Mouse (Mus musculus): ENCODE measurements around the gene Aif1. TPM values are rescaled to one million over a fixed set of nuclear protein-coding genes. Genes with fewer than 3 reads are reported as not detected.
A peak's percentile ranks its signal among the peaks of the same experiment; 100 is the strongest.

The Aif1 gene
- polyA plus RNA-seq, 1 experiment from 2014 or later: 6.1 TPM

DNA sequence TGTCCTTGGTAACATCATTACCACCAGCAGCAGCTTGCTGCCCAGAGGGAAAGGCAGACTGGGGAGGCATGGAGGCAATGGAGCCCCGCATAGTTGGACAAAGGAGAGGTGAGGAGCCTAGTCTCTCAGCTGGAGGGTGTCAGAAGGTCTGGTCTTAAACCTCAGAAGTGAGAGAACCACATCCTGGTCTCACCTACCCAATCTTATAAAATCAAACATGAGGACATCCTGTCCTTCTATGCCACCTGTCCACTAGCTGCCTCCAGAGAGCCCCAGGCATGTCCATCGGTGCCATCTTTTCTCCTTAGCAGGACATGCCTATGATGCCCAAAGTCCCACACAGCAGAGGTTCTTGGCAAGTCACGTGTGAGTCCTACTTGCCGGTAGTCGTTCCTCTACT, 4.2 kb upstream of the Aif1 start:
- Histone ChIP-seq H3K27me3 (ENCODE audit: control insufficient read depth, insufficient read depth, low read length) (no peaks in the 10 kb centered on the region), H3K4me2 (ENCODE audit: low read depth, low read length) (no peak overlapping the region), H3K36me3 (replicated peaks; ENCODE audit: control insufficient read depth, insufficient read depth, low read depth, low read length) (no peaks in the 10 kb centered on the region), H3K9me3 (replicated peaks; ENCODE audit: control insufficient read depth, low read length) (no peaks in the 10 kb centered on the region), H3K9ac (replicated peaks; ENCODE audit: low read length) (no peak overlapping the region), H3K4me3 (ENCODE audit: low read depth, low read length) (no peak overlapping the region), H3K4me1 (ENCODE audit: control insufficient read depth, insufficient read depth, low read length) (no peaks in the 10 kb centered on the region), H3K27ac (replicated peaks; ENCODE audit: low read depth, low read length) (no peak overlapping the region)
- ATAC-seq (replicated peaks; ENCODE audit: insufficient number of reproducible peaks, low FRiP score, low TSS enrichment, low read depth) (no peak), DNase-seq (ENCODE audit: low spot score) (no peak)
- 87% methylated on average over 5 of the region's 5 CpGs for WGBS

DNA sequence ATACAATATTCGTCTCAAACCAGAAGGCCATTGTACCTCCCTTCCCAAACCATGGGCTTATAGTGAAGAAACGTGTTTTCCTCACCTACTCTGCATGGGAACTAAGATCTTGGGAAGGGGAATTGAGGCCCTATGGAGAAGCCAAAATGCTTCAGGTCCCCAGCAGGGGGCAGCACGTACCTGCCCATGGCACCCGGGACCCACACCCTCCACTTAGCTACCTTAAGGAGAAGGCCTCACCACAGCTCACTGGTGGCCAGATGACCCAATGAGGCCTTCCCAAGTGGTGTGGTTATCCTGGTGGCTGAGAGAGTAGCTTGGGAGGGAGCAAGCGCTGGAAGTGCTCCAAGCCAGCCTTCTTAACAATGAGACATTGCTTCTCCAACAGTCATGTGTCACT, 2.7 kb upstream of the Aif1 start:
- no peak overlapping the region for H3K4me2 ChIP-seq (ENCODE audit: low read depth, low read length)
- no peaks in the 10 kb centered on the region for H3K27me3 ChIP-seq (ENCODE audit: control insufficient read depth, insufficient read depth, low read length)
- no peak overlapping the region for H3K27ac ChIP-seq (replicated peaks; ENCODE audit: low read depth, low read length)
- no peak overlapping the region for H3K4me3 ChIP-seq (ENCODE audit: low read depth, low read length)
- H3K36me3 ChIP-seq (replicated peaks; ENCODE audit: control insufficient read depth, insufficient read depth, low read depth, low read length): no peaks in the 10 kb centered on the region
- H3K9me3 ChIP-seq (replicated peaks; ENCODE audit: control insufficient read depth, low read length): no peaks in the 10 kb centered on the region
- peak; percentile 79 for DNase-seq (ENCODE audit: low spot score)
- 11% methylated on average over 5 of the region's 5 CpGs for WGBS
- H3K4me1 ChIP-seq (ENCODE audit: control insufficient read depth, insufficient read depth, low read length): no peaks in the 10 kb centered on the region
- peak; percentile 76 for ATAC-seq (replicated peaks; ENCODE audit: insufficient number of reproducible peaks, low FRiP score, low TSS enrichment, low read depth)
- no peak overlapping the region for H3K9ac ChIP-seq (replicated peaks; ENCODE audit: low read length)

DNA sequence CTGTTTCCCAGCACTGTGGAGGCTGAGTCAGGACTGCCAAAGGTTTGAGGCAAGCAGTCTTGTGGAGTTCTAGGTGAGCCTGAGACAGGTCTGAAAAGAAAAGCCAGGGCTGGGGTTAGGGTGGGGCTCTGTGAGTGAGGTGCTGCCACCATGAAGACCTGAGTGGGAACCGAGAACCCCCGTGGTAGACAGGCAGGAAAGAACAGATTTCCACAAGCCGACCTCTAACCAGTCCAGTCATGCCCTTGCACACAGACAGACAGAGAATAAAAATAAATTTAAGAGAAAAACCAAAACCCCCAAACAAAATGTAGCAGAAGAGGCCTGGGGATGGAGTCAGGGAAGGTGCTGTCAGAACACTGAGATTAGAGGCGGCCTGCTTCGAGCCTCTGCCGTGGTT, 486 bp downstream of the Aif1 start:
- no peak for DNase-seq (ENCODE audit: low spot score)
- no peaks in the 10 kb centered on the region for H3K36me3 ChIP-seq (replicated peaks; ENCODE audit: control insufficient read depth, insufficient read depth, low read depth, low read length)
- H3K9ac ChIP-seq (replicated peaks; ENCODE audit: low read length): no peak overlapping the region
- H3K27me3 ChIP-seq (ENCODE audit: control insufficient read depth, insufficient read depth, low read length): no peaks in the 10 kb centered on the region
- no peaks in the 10 kb centered on the region for H3K4me1 ChIP-seq (ENCODE audit: control insufficient read depth, insufficient read depth, low read length)
- ATAC-seq (replicated peaks; ENCODE audit: insufficient number of reproducible peaks, low FRiP score, low TSS enrichment, low read depth): no peak
- H3K9me3 ChIP-seq (replicated peaks; ENCODE audit: control insufficient read depth, low read length): no peaks in the 10 kb centered on the region
- no peak overlapping the region for H3K4me3 ChIP-seq (ENCODE audit: low read depth, low read length)
- no peak overlapping the region for H3K27ac ChIP-seq (replicated peaks; ENCODE audit: low read depth, low read length)
- 77% methylated on average over 6 of the region's 6 CpGs for WGBS
- no peak overlapping the region for H3K4me2 ChIP-seq (ENCODE audit: low read depth, low read length)

DNA sequence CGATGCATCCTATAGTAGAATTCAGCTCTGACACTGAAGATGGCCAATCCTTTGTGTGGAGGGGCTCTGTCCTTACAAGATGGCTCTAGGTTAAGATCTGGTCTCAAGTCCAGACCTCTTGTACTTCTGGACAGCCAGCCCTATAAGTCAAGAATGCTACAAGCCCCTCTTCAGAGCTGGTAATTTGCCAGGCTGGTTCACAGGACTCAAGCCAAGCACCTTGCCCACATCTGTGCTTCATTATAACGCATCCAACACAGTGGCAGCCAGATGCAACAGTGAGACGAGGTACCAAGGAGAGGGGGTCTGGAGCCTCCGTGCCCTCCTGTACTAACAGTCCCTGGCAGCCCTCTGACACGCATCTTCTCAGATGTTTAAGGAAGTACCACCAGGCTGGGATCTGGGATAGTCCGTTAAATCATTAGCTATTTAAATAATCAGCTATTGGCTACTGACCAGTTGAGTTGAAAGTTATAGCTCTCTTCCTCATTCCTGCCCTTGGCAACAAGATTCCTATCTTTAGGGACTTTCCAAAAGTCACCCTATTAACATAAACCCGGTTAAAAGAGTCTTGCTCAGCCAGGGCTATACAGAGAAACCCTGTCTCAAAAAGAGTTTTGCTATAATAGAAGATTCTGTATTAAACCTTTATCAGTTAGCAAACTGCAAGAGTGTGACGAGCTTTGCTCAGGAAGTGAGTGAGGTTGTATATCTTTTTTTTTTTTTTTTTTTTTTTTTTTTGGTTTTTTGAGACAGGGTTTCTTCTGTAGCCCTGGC, 1.5 kb downstream of the Aif1 start:
- Histone ChIP-seq H3K27me3 (ENCODE audit: control insufficient read depth, insufficient read depth, low read length) (no peaks in the 10 kb centered on the region), H3K9me3 (replicated peaks; ENCODE audit: control insufficient read depth, low read length) (no peaks in the 10 kb centered on the region), H3K36me3 (replicated peaks; ENCODE audit: control insufficient read depth, insufficient read depth, low read depth, low read length) (no peaks in the 10 kb centered on the region), H3K4me1 (ENCODE audit: control insufficient read depth, insufficient read depth, low read length) (no peaks in the 10 kb centered on the region), H3K9ac (replicated peaks; ENCODE audit: low read length) (no peak overlapping the region), H3K4me3 (ENCODE audit: low read depth, low read length) (no peak overlapping the region), H3K27ac (replicated peaks; ENCODE audit: low read depth, low read length) (no peak overlapping the region), H3K4me2 (ENCODE audit: low read depth, low read length) (no peak overlapping the region)
- ATAC-seq (replicated peaks; ENCODE audit: insufficient number of reproducible peaks, low FRiP score, low TSS enrichment, low read depth) (no peak), DNase-seq (ENCODE audit: low spot score) (no peak)
- 65% methylated on average over 8 of the region's 8 CpGs for WGBS

DNA sequence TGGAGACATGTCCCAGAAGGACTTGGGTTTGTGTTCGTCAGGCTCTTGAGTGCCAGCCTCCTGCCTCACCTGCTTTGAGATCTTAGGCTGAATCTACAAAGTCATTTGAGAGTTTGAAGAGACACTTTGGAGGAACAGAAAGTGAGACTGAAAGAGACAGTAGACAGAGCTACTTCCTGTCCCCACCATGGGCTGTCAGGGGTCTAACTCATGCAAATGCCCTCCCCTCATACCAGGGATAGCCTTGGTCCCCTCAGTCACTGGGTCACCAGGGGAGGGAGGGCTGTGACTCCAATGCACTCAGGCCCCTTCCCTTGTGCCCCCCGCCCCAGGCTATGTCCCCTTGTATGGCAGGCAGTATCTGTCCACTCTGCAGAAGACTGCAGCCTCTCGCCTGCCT, 2.5 kb downstream of the Aif1 start:
- no peaks in the 10 kb centered on the region for H3K9me3 ChIP-seq (replicated peaks; ENCODE audit: control insufficient read depth, low read length)
- no peak overlapping the region for H3K27ac ChIP-seq (replicated peaks; ENCODE audit: low read depth, low read length)
- no peaks in the 10 kb centered on the region for H3K36me3 ChIP-seq (replicated peaks; ENCODE audit: control insufficient read depth, insufficient read depth, low read depth, low read length)
- 70% methylated on average over 3 of the region's 3 CpGs for WGBS
- H3K27me3 ChIP-seq (ENCODE audit: control insufficient read depth, insufficient read depth, low read length): no peaks in the 10 kb centered on the region
- no peak overlapping the region for H3K9ac ChIP-seq (replicated peaks; ENCODE audit: low read length)
- no peaks in the 10 kb centered on the region for H3K4me1 ChIP-seq (ENCODE audit: control insufficient read depth, insufficient read depth, low read length)
- no peak for DNase-seq (ENCODE audit: low spot score)
- no peak overlapping the region for H3K4me2 ChIP-seq (ENCODE audit: low read depth, low read length)
- ATAC-seq (replicated peaks; ENCODE audit: insufficient number of reproducible peaks, low FRiP score, low TSS enrichment, low read depth): no peak
- no peak overlapping the region for H3K4me3 ChIP-seq (ENCODE audit: low read depth, low read length)

DNA sequence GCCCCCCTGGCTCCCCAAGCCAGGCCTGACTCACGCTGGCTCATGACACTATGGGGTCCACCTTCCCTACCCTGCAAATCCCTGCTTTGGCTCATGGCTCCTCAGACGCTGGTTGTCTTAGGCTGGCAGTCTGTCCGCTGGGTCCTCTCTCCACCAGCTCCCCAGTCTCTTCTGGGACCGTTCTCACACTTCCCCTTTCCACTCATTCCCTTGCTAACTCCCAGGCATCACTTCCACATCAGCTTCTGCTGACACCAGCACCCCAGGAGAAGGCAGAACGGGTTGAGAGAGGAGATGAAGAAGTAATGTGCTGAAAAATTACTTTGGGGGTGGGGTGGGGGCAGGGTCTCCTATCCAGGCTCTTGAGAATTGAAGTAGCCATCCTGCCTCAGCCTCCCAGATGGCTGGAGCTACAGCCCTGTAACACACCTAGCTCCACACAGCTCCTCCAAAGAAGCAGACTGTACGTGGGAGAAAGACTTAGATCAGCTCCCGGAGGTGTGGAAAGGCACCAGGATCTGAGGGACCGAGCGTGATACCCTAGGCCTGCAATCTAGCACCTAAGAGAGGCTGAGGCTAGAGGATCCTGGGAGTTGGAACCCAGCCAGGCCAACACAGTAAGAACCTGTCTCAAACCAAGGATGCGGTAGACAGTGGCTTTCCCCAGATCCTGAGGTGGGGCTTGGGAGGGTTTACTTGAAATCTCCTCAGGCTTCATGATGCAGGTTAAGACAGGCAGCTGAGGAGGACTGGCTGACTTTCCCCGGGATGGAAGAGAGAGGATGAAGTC, 3.2 kb downstream of the Aif1 start:
- no peak overlapping the region for H3K27ac ChIP-seq (replicated peaks; ENCODE audit: low read depth, low read length)
- DNase-seq (ENCODE audit: low spot score) (no peak), ATAC-seq (replicated peaks; ENCODE audit: insufficient number of reproducible peaks, low FRiP score, low TSS enrichment, low read depth) (no peak)
- H3K4me1 ChIP-seq (ENCODE audit: control insufficient read depth, insufficient read depth, low read length): no peaks in the 10 kb centered on the region
- no peaks in the 10 kb centered on the region for H3K36me3 ChIP-seq (replicated peaks; ENCODE audit: control insufficient read depth, insufficient read depth, low read depth, low read length)
- H3K4me2 ChIP-seq (ENCODE audit: low read depth, low read length): no peak overlapping the region
- WGBS: 72% methylated on average over 11 of the region's 11 CpGs
- H3K9ac ChIP-seq (replicated peaks; ENCODE audit: low read length): no peak overlapping the region
- H3K4me3 ChIP-seq (ENCODE audit: low read depth, low read length): no peak overlapping the region
- no peaks in the 10 kb centered on the region for H3K27me3 ChIP-seq (ENCODE audit: control insufficient read depth, insufficient read depth, low read length)
- H3K9me3 ChIP-seq (replicated peaks; ENCODE audit: control insufficient read depth, low read length): no peaks in the 10 kb centered on the region

DNA sequence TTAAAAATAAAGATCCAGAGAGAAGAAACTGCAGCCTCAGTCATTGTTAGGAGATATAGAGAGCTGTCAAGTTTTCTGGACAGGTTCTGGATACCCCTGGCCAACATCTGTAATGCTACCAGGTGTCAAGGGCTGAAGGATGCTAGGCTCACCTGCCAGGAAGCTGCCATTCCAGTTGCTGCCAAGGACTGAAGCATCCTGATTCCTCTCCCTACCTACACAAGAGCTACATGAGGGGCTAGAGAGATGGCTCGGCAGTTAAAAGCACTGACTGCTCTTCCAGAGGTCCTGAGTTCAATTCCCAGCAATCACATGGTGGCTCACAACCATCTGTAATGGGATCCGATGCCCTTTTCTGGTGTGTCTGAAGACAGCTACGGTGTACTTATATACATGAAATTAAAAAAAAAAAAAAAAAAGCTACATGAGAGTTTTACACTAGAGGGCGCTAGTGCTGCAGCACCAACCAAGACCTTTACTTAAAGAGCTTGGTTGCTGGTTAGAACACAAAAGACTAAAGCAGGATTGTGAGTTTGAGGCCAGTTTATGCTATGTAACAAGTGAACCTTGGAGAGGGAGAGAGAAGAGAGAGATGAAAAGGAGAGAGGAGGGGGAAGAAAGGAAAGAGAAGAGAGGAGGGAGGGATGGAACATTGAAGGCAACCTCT, 7.2 kb downstream of the Aif1 start:
- peak; percentile 84 for DNase-seq (ENCODE audit: low spot score)
- no peaks in the 10 kb centered on the region for H3K36me3 ChIP-seq (replicated peaks; ENCODE audit: control insufficient read depth, insufficient read depth, low read depth, low read length)
- no peaks in the 10 kb centered on the region for H3K27me3 ChIP-seq (ENCODE audit: control insufficient read depth, insufficient read depth, low read length)
- no peak overlapping the region for H3K4me2 ChIP-seq (ENCODE audit: low read depth, low read length)
- H3K9me3 ChIP-seq (replicated peaks; ENCODE audit: control insufficient read depth, low read length): no peaks in the 10 kb centered on the region
- H3K4me3 ChIP-seq (ENCODE audit: low read depth, low read length): no peak overlapping the region
- no peak overlapping the region for H3K9ac ChIP-seq (replicated peaks; ENCODE audit: low read length)
- no peak for ATAC-seq (replicated peaks; ENCODE audit: insufficient number of reproducible peaks, low FRiP score, low TSS enrichment, low read depth)
- 22% methylated on average over 4 of the region's 4 CpGs for WGBS
- no peak overlapping the region for H3K27ac ChIP-seq (replicated peaks; ENCODE audit: low read depth, low read length)
- H3K4me1 ChIP-seq (ENCODE audit: control insufficient read depth, insufficient read depth, low read length): no peaks in the 10 kb centered on the region

DNA sequence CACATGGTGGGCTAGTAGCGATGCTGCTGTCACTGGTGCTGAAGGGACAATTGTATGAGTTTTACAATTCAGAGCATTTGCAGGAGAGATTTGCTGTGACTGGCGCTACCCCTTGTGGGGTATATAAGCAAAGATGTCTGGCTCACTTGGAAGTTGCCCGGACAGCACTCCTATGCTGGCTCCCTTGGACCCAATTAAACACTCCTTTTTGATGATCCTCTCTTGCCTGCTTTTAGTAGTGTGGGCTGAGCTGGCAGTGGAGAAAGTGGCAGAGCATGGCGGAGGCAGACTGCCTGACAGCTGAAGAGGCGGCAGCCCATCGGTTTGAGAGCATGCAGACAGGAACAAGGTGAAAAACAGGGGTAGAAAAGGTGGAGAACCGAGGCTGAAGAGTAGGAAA, 8.1 kb downstream of the Aif1 start:
- no peak overlapping the region for H3K4me2 ChIP-seq (ENCODE audit: low read depth, low read length)
- ATAC-seq (replicated peaks; ENCODE audit: insufficient number of reproducible peaks, low FRiP score, low TSS enrichment, low read depth) (no peak), DNase-seq (ENCODE audit: low spot score) (no peak)
- no peak overlapping the region for H3K9ac ChIP-seq (replicated peaks; ENCODE audit: low read length)
- H3K36me3 ChIP-seq (replicated peaks; ENCODE audit: control insufficient read depth, insufficient read depth, low read depth, low read length): no peaks in the 10 kb centered on the region
- peaks cover 2% of the 10 kb centered on the region; the same call in 1 of the 2 replicates for H3K4me1 ChIP-seq (ENCODE audit: control insufficient read depth, insufficient read depth, low read length)
- no peak overlapping the region for H3K27ac ChIP-seq (replicated peaks; ENCODE audit: low read depth, low read length)
- 84% methylated on average over 7 of the region's 7 CpGs for WGBS
- H3K27me3 ChIP-seq (ENCODE audit: control insufficient read depth, insufficient read depth, low read length): no peaks in the 10 kb centered on the region
- no peaks in the 10 kb centered on the region for H3K9me3 ChIP-seq (replicated peaks; ENCODE audit: control insufficient read depth, low read length)
- no peak overlapping the region for H3K4me3 ChIP-seq (ENCODE audit: low read depth, low read length)

All from embryonic facial prominence, embryonic 11.5 days (tissue).